Mouse (Mus musculus) layer of hippocampus, adult 18-20 months (tissue): ENCODE measurements around the gene Runx3. TPM values are rescaled to one million over a fixed set of nuclear protein-coding genes. Genes with fewer than 3 reads are reported as not detected.

Source experiments
- DNase-seq, 2 experiments: peaks; one replicate each; pipeline ENCODE4 v3.0.0; 2022; ENCODE audit warnings: low spot score in 2 of 2
- total RNA-seq, 2 experiments: library from RNA; stranded (reverse); gene quantifications; 2 replicates each; pipeline ENCODE4 v1.2.3; 2021

Gene Runx3
- total RNA-seq, 2 experiments from 2014 or later = not detected

DNA sequence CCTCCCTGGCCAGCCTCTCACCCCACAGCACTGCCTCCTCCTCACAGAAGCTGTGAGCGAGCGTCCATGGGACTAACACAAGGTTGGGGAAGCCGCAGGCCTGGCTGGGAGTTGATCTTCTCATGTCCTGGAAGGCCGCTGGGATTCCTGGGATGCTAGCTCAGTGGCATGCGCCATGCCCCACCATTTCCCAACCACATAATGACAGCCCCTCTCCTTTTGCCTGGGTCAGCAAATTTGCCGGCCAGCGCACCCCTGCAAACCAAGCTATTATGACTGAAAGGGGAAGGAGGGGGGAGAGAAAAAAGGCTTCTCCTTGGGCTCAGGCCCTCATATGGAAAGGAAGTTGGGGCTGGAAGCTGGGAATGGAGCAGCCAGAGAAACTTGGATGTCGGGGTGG lies 6.8 kb upstream of the Runx3 start:
- no peak for DNase-seq

DNA sequence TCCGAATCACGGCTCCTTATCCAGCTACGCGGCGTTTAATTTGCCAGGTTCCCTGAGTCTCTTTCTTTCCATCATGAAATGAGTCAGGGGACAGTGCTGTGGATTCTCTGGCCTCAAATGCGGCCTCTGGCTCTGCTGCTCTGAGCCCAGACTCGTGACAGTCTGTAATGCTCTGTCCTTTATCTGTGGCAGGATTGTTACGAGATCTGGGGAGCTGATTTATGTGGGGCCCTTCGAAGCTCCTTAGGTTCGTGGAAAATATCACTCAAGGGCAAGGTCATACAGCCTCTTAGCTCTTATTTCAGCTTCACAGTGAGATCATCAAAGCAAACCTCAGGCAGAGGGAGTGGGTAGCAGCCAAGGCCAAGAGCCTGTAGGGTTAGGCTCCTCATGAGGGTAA lies 6.2 kb upstream of the Runx3 start:
- DNase-seq = no peak

DNA sequence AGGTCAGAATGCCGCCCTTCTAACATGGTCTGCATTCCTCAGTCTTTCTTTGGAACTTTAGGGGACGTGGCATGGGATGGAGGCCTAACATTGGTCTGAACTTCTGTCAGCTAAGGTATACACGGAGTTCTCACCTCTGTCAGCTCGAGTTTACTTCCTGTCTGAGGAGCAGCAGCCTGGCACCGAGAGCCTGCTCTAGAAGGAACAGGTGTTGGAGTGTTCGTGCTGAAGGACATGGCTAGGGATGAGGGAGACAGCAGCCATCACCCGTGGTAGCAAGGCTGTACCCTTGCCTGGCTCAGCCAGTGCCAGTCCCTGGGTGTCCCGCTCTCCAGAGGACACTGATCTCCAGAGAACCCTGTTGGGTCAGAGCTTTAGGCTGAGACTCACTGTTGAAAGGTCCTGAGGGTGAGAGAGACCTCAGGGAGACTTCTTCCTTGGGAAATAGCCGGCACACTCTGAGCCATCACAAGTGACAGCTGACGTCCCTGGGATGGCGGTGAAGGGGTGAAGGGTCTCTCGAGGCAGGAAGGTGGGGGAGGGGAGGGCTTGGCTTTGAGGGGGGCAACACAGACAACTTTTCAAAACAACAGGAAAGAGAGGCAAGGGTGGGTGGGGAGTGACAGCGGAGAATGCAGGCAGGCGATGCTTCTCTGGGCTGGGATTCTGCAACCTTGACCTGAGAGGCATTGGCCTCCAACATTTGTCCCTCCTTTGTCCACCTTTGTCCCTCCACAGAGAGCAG lies 4.9 kb upstream of the Runx3 start:
- DNase-seq = no peak

DNA sequence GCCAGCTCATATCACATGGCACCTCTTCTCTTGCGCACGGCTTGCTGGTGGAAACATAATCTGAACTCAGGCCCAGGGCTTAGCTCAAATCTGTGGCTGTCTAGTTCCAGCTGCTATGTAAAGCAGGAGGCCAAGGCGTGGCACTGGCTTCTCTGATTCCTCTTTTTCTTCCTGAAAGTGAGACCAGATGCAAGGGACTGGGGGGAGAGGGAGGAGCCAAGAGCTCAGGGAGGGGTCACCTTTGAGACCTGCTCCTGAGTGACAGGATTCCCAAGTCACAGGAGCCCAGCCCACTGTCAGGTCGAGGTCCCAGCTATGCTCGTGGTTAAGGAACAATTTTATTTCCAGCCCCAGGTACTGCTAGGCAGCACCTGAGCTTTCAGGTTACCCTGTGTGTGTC lies 4.1 kb upstream of the Runx3 start:
- DNase-seq = no peak

DNA sequence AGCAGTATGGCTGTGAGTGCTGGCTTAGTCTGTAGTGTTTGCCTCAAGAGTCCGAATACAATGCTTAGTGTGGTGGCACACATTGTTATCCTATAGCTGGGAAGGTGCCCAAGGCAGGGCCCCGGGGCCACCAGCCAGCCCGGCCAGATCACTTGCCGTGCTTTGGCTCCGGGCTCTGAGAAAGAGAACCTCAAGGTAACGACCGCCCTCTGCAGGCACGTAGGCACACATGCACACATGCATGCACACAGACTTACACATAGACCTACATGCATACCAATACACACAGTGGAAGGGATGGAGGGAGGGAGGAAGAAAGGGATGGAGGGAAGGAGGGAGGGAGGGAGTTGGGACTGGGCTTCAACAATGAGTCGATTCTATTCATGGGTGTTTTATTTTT lies 2.6 kb upstream of the Runx3 start:
- no peak for DNase-seq

DNA sequence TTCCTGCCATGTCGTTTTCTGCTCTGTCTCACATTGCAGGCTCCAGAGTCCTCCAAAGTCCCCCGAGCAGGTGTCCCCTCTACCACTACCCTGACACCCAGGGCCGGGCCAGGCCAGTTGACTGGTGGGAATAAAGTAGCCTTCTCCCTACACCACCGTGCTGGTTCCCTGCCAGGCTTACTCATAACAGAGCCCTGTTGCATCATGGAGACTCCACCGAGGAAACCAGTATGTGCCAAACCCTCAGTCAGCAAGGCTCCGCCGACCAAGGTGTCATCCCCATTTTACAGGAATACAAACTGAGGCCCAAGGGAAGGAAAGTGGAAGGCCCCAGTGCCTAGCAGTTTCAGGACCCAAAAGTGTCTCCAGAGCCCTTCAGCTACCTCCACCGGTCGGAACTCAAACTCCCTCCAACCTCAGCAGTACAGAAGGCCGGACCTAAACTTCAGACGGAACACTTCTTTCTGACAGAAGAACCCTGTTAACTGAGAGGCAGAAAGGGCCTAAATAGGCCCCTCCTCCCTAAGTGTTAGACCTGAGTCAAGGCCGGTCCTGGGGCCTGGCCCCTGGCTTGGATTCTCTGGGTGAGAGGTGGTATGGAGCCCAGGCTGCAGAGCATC lies 1.5 kb upstream of the Runx3 start:
- no peak for DNase-seq

DNA sequence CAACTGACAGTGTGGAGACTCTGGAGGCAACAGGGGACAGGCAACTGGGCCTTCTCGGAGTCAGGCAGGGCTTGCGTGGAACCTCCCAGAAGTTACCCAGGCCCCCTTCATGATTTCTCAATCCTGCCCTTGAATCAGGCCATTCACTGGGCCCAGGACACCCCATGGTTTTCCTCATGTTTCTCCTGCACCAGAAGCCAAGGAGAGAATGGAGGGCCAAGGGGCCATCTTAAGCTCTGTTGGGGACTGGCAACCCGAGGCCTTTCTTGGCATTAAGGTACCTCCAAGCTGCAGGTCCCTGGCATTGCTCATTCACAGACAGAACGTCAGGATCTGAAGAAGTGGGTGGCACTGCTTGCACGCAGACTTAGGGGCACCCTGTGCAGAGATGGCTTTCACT lies 3.3 kb downstream of the Runx3 start:
- no peak for DNase-seq

DNA sequence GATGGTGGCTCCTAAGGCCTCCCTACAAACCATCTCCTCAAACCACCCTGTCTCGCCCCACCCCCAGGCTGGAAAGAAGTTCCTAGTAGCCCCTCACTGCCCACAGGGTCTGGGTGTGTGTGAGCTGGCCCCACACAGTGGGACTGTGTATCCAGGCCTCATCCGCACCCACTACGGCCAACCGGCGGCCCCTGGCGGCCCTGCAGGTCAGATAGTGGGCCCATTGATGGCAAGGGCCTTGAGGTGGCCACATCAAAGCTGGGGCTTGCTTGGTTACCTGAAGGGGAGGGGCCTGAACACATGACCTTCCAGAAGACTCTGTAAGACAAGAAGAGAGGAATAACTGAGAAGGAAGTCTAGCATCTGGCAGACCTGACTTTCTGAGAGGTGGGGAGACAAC lies 4.3 kb downstream of the Runx3 start:
- DNase-seq = no peak

DNA sequence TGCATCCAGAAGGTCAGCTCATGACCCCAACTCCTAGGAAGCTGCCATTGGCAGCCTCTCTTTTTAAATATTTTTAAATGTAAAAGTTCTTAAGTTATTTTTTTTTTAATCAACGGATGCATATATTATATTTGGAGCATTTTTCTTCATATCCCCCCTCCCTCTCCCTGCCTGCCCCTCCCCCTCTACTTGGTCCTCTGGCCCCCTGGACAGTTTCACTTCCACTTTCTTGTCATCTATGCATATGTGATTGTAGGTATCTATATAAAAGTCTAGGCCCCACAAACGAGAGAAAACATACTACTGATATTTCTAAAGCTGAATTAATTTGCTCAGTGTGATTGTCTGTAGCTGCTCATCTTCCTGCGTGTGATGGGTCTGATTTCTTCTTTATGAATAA lies 4.7 kb downstream of the Runx3 start:
- no peak for DNase-seq

DNA sequence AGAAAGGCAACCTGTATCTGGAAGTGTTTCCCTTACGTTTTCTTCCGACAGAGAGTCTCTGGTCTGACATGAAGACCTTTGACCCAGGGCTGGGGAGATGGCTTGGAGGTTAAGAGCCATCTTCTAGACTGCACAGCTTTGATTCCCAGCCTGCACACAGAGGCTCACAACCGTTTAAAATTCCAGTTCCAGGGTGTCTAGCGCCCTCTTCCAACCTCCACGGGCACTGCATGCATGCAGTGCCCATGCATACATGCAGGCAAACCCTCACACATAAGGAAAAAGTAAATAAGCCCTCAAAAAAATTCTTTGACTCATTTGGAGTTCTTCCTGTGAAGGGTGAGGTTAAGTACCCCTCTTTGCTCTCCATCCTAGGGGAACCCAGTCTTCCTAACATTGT lies 5.9 kb downstream of the Runx3 start:
- DNase-seq = no peak

DNA sequence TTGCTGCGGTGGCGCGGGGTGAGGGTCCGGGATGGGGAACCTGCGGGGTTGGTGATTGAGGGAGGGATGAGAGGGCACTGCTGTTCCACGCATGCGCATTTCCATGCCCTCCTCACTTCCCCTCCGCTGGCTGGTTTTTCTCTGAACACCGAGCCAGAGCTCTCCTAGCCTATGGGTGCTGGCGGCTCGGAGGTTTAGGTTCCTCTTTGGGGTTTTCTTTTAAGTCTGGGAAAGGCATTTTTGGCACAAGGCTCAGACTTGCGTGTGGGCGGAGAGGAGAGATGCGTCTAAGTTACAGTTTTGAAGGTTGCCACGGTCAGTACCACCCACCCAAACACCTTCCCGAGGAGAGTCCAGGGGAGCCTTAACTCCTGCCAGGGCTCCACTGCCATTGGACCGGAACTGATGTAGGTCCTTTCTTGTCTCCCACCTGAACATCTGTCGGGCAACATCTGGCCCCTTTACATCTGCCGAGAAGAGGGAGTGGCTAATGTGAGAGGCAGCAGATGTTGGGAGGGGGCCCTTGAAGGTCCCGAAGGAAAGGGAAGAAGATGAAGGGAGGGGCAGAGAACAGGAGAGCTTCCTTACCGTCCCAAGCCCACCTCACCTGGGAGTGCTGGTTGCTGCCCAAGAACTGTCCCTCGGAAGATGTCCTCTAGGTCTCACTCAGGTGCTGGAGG lies 8.5 kb downstream of the Runx3 start:
- DNase-seq = no peak

DNA sequence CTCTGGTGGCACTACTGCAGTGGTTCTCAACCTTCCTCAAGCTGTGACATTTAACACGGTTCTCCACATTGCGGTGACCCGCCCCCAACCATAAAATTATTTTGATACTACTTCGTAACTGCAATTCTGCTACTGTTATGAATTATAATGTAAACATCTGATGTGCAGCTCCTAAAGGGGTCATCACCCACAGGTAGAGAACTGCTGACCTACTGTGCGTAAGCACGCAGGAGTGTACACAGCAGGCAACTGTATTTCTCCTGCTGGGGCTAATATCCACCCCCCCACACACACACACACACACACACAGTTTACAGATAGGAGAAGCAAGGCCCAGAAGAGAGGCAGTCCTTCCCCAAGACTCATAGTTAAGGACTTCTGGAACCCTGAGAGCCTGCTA lies 9.7 kb downstream of the Runx3 start:
- no peak for DNase-seq

DNA sequence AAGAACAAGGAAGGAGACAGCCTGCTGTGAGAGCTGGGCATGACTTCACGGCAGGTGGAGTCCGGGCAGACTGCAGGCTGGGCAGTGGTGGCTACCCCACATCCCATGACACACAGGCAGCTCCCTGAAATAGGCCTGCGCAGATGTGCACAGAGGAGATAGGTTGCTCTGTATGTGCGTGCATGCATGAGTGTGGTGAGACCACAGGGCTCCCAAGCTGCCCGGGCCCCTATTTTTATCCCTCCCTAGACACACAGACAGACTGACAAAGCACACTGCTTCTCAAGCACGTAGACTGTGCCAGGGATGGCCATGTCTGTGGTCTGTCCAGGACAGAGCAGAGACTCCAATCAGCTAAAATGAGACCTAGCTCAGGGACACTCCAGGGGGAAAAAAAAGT lies 10.7 kb downstream of the Runx3 start:
- no peak for DNase-seq

DNA sequence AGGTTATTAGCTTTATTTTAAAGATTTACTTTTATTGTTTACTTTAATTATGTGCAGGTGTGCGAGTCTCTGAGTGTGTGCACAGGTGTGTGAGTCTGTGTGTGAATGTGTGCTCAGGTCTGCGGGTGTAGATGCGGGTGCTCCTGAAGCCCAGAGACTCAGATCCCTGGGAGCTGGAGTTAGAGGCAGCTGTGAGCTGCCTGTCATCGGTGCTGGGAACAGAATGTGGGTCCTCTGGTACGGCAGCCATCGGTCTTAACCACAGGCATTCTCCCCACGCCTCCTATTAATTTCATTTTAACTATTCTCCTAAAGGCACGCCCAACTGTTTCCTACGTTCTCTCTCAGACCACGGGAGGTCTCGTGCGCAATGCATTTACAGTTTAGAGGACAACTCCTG lies 12.3 kb downstream of the Runx3 start:
- no peak for DNase-seq

DNA sequence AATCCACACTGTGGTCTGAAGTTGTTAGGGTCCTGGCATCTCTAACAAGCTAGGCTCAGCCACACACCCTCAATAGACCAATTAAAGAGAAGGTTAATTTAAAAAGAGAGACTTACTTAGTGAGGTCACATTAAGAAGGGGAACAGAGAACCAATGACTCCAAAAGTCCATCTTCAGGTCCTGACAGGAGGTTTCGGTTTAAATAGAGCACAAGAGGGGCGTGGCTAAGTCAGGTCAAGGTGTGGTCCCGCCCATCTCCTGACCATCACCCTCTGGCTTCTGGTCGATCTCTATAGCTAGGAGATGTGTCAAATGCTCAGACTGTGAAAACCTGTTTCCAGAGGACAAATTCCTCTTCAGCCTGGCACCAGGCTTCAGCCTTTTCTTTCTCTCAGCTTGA lies 13.3 kb downstream of the Runx3 start:
- no peak for DNase-seq

DNA sequence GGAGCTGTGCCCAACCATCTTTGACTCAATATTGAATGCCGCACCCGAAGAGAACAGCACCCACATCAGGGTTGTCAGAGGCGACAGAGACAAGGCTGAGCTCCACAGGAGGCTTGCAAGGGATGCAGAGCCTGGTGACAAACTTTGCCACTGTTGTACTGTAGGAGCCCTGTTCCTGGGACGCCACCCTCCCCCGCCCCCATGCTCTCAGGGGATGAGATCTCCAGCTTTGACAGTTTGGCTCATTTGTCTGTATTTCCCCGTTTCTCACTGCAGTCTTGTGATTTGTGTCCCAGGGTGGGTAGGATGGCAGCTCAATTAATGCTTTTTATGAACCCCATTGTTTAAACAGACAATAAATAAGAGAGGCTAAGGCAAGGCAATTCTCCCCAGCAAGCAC lies 14.9 kb downstream of the Runx3 start:
- DNase-seq = no peak

DNA sequence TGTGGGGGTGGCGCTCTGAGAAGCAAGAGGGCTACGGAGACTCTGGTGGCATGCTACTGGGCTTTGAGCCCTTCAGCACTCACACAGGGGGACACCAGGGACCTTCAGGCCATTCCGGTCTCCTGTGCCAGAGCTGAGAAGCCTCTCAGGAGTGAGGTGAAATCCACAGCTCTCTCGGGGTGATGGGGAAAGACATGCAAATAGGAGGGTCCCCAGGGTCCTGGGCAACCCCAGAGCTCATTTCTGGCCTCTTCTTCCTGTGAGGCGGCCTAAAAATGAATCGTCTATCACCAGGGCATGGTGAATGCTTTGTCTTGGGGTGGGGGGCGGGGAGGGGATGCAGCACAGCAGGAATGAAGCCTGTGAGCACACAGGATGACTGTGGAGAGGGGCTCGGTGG lies 15.8 kb downstream of the Runx3 start:
- no peak for DNase-seq

DNA sequence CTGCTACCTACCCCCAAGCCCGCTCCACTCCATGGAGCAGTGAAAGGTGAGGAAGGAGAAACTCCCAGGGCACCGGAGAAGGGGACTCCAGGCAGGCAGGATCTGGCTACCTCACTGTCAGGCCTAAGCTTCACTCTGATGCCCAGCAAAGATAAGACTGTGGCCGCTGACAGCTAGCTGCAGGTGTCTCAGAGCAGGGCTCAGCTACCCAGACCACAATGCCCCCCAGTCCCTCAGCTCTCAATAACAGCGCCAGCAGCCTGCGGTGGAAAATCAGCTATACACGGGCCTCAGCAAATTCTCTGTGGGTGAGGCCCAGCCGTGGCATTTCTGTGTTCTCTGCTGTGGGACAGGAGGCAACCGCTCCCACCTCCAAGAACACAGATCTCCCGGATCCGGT lies 16.2 kb downstream of the Runx3 start:
- DNase-seq = no peak

DNA sequence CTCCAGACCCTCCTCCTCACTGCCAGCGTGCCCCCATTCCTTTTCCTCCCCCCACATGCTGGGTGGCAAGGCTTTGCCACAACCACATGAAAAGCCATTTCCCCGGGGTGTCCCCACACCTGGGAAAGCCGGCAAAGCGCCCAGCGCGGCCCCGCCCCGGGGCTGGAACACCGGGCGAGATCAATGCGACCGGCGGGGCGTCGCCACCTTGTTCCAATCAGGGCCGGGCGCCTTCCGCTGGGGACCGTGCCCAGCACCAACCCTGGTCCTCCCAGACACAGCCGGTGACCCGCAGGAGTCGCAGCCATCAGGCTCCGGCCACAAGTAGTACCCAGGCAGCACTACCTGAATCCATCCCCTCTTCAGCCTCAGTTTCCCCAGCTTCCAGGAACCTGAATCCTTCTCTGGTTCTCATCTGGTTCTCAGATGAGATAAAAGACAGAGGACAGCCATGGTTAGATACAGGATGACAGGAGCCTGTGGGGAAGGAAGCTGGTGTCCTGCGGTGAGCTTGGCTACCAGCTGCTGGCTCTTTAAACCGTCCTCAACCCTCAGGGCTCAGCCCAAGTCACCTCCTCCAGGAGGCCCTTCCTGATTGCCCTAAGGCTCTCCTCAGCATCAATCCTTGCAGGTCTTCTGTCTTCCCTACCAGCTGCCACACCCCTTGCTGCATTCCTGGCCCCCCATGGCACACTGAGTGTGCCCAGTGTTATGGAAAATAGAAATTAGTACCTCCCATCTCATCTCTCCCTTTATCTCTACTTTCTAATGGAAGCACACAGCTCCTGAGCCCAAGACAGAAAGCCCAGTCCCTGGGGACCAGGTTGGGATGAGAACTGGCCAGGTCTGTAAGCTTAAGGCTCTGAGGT lies 20.4 kb downstream of the Runx3 start:
- DNase-seq = no peak

DNA sequence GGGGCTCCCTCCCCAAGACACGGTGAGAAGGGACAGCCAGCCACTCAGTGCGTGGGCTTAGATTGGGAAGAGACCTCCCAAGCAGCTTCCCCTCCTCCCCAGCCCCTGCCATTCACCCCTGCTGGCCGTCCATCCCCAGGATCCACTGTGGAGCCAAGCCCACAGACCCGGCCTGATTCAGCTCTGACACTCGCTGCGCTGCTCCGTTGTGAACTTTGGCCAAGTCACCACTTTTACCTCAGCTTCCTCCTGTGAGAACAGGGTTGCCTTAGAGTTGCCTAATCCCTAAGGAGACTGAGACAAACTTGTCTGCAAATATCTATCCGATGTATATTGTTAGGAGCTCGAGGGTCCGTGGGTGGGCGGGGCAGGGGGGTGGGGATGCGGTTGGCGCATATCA lies 21.3 kb downstream of the Runx3 start:
- no peak for DNase-seq

DNA sequence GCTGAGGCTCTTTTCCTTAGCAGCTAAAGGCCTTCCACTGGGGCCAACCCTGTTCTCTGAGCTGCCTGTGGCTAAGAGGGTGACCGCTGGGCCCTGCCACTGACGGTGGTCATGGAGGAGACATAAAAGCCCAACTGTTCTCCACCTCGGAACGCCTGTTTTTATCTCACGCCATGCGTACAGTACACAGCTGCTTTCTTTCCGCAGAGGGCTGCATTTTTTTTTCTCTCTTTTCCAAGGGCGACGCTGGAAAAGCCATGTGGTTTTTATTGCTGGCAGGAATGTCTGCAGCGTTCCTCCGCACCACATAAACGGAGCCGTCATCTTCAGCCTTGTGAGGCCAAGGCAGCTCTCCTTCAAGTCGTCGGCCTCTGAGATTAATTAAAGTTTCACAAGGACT lies 26.3 kb downstream of the Runx3 start:
- DNase-seq = no peak

DNA sequence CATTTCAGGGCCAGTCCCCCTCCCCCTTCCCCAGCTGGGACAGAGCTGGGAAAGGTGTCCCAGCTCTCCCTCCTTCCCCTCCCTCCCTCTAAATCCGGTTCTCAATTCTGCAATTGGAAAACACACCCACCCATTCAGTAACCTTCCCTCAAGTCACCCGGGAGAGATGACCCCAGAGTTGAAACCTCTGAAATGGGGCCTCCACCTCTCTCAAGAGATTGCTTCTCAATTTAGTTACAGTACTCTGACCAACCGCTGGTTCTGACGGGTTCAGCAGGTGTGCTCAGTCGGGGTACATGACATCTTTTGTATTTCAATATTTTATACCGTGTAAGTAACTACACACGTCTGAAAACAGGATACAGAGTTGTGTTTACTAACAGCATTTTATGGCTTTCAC lies 28.2 kb downstream of the Runx3 start:
- DNase-seq = no peak
